Mouse (Mus musculus): ENCODE measurements around the gene Uqcrh.

The Uqcrh gene

GRCm38 (mm10) chr4:116059012-116059726 lies 15.7 kb downstream of the Uqcrh start:
- intact Hi-C loops (cut with DNase I): no loop called here

- intact Hi-C loops (cut with DNase I): no loop called here
These were observed 17.3 kb downstream of the Uqcrh start for GRCm38 (mm10) chr4:116057559-116057958.

- intact Hi-C loops (cut with DNase I): no loop called here
These were observed 21.4 kb downstream of the Uqcrh start, which contains the start of gene Nsun4 for GRCm38 (mm10) chr4:116053399-116053961. TSS of gene Nsun4 (minus strand) at chr4:116053876.

GRCm38 (mm10) chr4:116052526-116053293 lies 22.2 kb downstream of the Uqcrh start:
- intact Hi-C loops (cut with DNase I): no loop called here

- intact Hi-C loops (cut with DNase I): no loop called here
These were observed 25.7 kb downstream of the Uqcrh start for GRCm38 (mm10) chr4:116049211-116049610.

- intact Hi-C loops (cut with DNase I): no loop called here
These were observed 26.5 kb downstream of the Uqcrh start for GRCm38 (mm10) chr4:116048130-116048920.

GRCm38 (mm10) chr4:116047681-116048080 lies 27.2 kb downstream of the Uqcrh start:
- intact Hi-C loops (cut with DNase I): no loop called here

GRCm38 (mm10) chr4:116046604-116047003 lies 28.3 kb downstream of the Uqcrh start:
- intact Hi-C loops (cut with DNase I): no loop called here

- intact Hi-C loops (cut with DNase I): no loop called here
These were observed 32.7 kb downstream of the Uqcrh start for GRCm38 (mm10) chr4:116042186-116042585.

GRCm38 (mm10) chr4:116040466-116040865 lies 34.4 kb downstream of the Uqcrh start:
- intact Hi-C loops (cut with DNase I): no loop called here

GRCm38 (mm10) chr4:116033374-116033773 lies 41.5 kb downstream of the Uqcrh start:
- intact Hi-C loops (cut with DNase I): no loop called here

- intact Hi-C loops (cut with DNase I): no loop called here
These were observed 42.0 kb downstream of the Uqcrh start for GRCm38 (mm10) chr4:116032906-116033305.

GRCm38 (mm10) chr4:116017902-116018746 lies 56.7 kb downstream of the Uqcrh start, which contains the start of gene Faah:
TSS of gene Faah (minus strand) at chr4:116017926.
- intact Hi-C loops (cut with DNase I): no loop called here

- intact Hi-C loops (cut with DNase I): no loop called here
These were observed 57.5 kb downstream of the Uqcrh start for GRCm38 (mm10) chr4:116017300-116017901.
